Mouse (Mus musculus): ENCODE results near the gene Six5. TPM values are rescaled to one million over a fixed set of nuclear protein-coding genes. Genes with fewer than 3 reads are reported as not detected.

The Six5 gene
- polyA plus RNA-seq, 1 experiment from 2014 or later: 7.6 TPM

DNA sequence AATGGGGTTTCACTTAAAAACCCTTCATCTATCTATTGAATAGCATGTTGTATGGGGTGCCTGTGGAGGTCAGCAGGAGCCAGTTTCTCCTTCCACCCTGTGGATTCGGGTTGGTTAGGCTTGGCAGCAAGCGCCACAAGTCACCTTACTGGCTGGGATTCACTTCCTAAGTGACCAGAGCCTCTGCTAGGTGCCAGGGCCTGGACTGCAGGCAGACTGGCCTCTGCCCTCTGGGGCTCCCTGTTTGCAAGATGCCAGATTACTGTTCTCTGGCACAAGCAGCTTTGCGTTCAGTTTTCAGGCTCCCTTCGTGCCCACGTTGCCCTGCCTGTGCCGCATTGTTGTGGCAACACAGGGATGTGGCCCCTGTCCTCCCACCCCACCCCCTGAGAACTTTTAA is 30.3 kb downstream of the Six5 start:
- Histone ChIP-seq H3K4me2 (ENCODE audit: low read length) (no peak overlapping the region), H3K27ac (no peak overlapping the region), H3K36me3 (ENCODE audit: insufficient read depth, low read length) (no peaks in the 10 kb centered on the region), H3K4me1 (replicated peaks; ENCODE audit: insufficient read depth, low read length) (peaks cover 10% of the 10 kb centered on the region; the same call in 1 of the 2 replicates), H3K9ac (ENCODE audit: low read depth, low read length) (no peak overlapping the region), H3K27me3 (ENCODE audit: insufficient read depth, low read length) (no peaks in the 10 kb centered on the region), H3K4me3 (replicated peaks; ENCODE audit: low read depth, low read length) (no peak overlapping the region), H3K9me3 (replicated peaks; ENCODE audit: low read length) (no peaks in the 10 kb centered on the region)
- DNase-seq (ENCODE audit: low spot score) (no peak), ATAC-seq (replicated peaks; ENCODE audit: low FRiP score, low read depth) (no peak)
- TF ChIP-seq CTCF (IDR thresholded peaks at IDR 0.05; ENCODE audit: low read depth): no peak
- WGBS: 69% methylated on average over 6 of the region's 6 CpGs

DNA sequence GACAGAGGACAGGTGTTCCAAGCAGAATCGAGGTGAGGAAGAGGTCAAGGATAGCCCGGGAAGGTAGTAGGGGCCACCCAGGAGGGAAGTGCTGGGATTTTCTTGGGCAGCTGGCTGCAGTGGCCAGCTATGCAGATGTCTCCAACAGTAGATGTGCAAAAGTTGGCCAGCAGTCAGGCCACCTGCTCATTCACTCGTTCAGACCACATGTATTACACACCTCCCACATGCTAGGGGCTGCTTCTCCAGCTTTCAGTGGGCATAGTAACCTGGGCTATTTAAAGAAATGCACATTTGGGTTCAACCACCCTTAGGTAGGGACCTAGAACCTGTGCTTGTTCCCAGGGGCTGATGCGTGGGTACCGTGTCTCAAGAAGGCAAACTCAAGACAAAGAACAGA is 33.4 kb downstream of the Six5 start:
- no peak for TF ChIP-seq CTCF (IDR thresholded peaks at IDR 0.05; ENCODE audit: low read depth)
- no peaks in the 10 kb centered on the region for H3K36me3 ChIP-seq (ENCODE audit: insufficient read depth, low read length)
- H3K27me3 ChIP-seq (ENCODE audit: insufficient read depth, low read length): no peaks in the 10 kb centered on the region
- ATAC-seq (replicated peaks; ENCODE audit: low FRiP score, low read depth) (no peak), DNase-seq (ENCODE audit: low spot score) (no peak)
- H3K4me3 ChIP-seq (replicated peaks; ENCODE audit: low read depth, low read length): no peak overlapping the region
- no peak overlapping the region for H3K9ac ChIP-seq (ENCODE audit: low read depth, low read length)
- H3K4me1 ChIP-seq (replicated peaks; ENCODE audit: insufficient read depth, low read length): no peaks in the 10 kb centered on the region
- H3K4me2 ChIP-seq (ENCODE audit: low read length): no peak overlapping the region
- H3K9me3 ChIP-seq (replicated peaks; ENCODE audit: low read length): no peaks in the 10 kb centered on the region
- no peak overlapping the region for H3K27ac ChIP-seq
- WGBS: 81% methylated on average over 5 of the region's 5 CpGs

DNA sequence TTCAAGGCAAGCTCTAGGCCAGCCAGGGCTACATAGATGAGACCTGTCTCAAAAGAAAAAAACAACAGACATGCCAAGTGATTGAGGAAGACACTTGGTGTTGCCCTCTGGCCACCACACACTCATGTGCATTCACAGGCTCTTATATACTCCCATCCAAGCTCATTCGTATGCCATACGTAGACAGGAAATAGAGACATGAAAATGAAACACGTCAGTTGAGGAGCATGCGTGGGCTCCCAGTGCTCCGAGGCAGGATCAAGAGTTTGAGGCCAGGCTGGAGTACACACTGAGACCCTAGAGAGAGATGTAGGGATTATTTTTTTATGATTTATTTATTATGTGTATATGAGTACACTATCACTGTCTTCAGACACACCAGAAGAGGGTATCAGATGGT is 35.0 kb downstream of the Six5 start:
- no peak overlapping the region for H3K9ac ChIP-seq (ENCODE audit: low read depth, low read length)
- H3K27me3 ChIP-seq (ENCODE audit: insufficient read depth, low read length): no peaks in the 10 kb centered on the region
- ATAC-seq (replicated peaks; ENCODE audit: low FRiP score, low read depth): no peak
- 95% methylated on average over 5 of the region's 5 CpGs for WGBS
- H3K36me3 ChIP-seq (ENCODE audit: insufficient read depth, low read length): no peaks in the 10 kb centered on the region
- no peak overlapping the region for H3K27ac ChIP-seq
- no peaks in the 10 kb centered on the region for H3K9me3 ChIP-seq (replicated peaks; ENCODE audit: low read length)
- no peak overlapping the region for H3K4me2 ChIP-seq (ENCODE audit: low read length)
- TF ChIP-seq CTCF (IDR thresholded peaks at IDR 0.05; ENCODE audit: low read depth): no peak
- DNase-seq (ENCODE audit: low spot score): no peak
- H3K4me1 ChIP-seq (replicated peaks; ENCODE audit: insufficient read depth, low read length): no peaks in the 10 kb centered on the region
- H3K4me3 ChIP-seq (replicated peaks; ENCODE audit: low read depth, low read length): no peak overlapping the region

DNA sequence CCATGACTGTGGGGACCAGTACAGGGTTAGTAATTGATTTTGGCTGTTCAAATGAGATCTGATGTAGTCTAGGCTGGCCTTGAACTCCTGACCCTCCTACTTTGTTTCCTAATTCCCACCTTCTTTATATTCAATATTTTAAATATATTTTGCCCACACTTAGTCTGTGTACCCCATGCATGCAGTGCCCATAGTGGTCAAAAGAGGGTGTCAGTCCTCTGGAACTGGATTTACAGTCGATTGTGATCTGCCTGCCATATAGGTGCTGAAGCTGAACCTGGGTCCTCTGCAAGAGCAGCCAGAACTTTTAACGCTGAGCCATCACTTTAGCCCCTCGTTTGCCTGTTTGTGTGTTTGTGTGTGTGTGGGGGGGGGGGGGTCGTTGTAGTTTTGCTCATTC is 36.3 kb downstream of the Six5 start:
- Histone ChIP-seq H3K9me3 (replicated peaks; ENCODE audit: low read length) (no peaks in the 10 kb centered on the region), H3K4me2 (ENCODE audit: low read length) (peak overlapping the region; percentile 54), H3K4me1 (replicated peaks; ENCODE audit: insufficient read depth, low read length) (no peaks in the 10 kb centered on the region), H3K4me3 (replicated peaks; ENCODE audit: low read depth, low read length) (peak overlapping the region; percentile 26; the same call in 1 of the 2 replicates), H3K9ac (ENCODE audit: low read depth, low read length) (0 out of 2 replicates have a peak overlapping the region, but pooled peaks have one; percentile 24), H3K27ac (peak overlapping the region; percentile 57), H3K36me3 (ENCODE audit: insufficient read depth, low read length) (peaks cover 6% of the 10 kb centered on the region), H3K27me3 (ENCODE audit: insufficient read depth, low read length) (no peaks in the 10 kb centered on the region)
- no peak for ATAC-seq (replicated peaks; ENCODE audit: low FRiP score, low read depth)
- 19% methylated on average over 4 of the region's 4 CpGs for WGBS
- peak; percentile 37; the same call in 1 of the 2 replicates for TF ChIP-seq CTCF (IDR thresholded peaks at IDR 0.05; ENCODE audit: low read depth)
- no peak for DNase-seq (ENCODE audit: low spot score)

DNA sequence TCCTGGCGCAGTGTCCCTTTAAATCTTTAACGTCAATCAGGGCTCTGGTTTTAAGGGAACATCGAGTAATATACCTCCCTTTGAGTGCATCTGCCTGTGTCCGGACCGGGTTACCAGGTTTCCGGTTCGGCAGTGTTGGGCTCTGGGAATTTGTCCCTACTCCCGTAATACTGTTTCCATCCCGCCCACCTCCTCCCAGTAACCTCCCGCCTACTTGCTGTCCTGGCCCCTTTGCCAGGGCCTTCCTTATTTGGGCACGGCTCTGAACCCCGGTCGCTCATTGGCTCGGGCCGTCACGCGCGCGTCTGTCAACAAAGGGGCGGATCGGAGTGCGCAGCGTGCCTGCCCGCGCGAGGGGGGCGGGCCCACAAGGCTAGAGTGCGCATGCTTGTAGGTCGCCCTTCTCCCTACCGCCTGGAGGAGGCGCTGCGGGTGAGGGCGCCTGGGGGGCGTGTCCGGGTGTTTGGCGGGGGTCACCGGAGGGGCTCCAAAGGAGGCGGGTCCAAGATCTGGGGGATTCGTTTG is 37.0 kb downstream of the Six5 start:
- H3K36me3 ChIP-seq (ENCODE audit: insufficient read depth, low read length): peaks cover 12% of the 10 kb centered on the region
- DNase-seq (ENCODE audit: low spot score) (peak; percentile 100), ATAC-seq (replicated peaks; ENCODE audit: low FRiP score, low read depth) (peak; percentile 99)
- TF ChIP-seq CTCF (IDR thresholded peaks at IDR 0.05; ENCODE audit: low read depth): peak; percentile 89
- peak overlapping the region; percentile 54 for H3K4me2 ChIP-seq (ENCODE audit: low read length)
- H3K9me3 ChIP-seq (replicated peaks; ENCODE audit: low read length): no peaks in the 10 kb centered on the region
- no peaks in the 10 kb centered on the region for H3K27me3 ChIP-seq (ENCODE audit: insufficient read depth, low read length)
- peak overlapping the region; percentile 57 for H3K27ac ChIP-seq
- H3K4me3 ChIP-seq (replicated peaks; ENCODE audit: low read depth, low read length): peak overlapping the region; percentile 29
- H3K4me1 ChIP-seq (replicated peaks; ENCODE audit: insufficient read depth, low read length): no peaks in the 10 kb centered on the region
- 0 out of 2 replicates have a peak overlapping the region, but pooled peaks have one; percentile 24 for H3K9ac ChIP-seq (ENCODE audit: low read depth, low read length)
- under 1% methylated on average over 39 of the region's 39 CpGs for WGBS

DNA sequence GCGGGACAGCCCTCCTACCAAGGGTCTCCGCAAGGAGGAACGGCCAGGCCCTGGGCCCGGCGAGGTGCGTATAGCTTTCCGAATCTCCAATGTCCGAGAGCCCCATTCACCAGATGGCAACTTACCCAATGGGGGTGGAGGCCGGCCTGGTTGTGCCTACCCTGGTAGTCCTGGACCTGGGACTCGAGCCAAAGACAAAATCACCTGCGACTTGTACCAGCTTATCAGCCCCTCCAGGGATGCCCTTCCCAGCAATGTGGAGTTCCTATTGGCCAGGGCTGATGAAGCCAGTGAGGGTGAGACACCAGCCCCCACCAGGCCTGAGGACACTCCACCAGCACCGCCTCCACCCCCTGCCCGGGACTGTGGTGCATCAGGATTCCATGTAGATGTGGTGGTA is 41.8 kb downstream of the Six5 start:
- Histone ChIP-seq H3K27ac (no peak overlapping the region), H3K36me3 (ENCODE audit: insufficient read depth, low read length) (peaks cover 46% of the 10 kb centered on the region), H3K27me3 (ENCODE audit: insufficient read depth, low read length) (no peaks in the 10 kb centered on the region), H3K9me3 (replicated peaks; ENCODE audit: low read length) (no peaks in the 10 kb centered on the region), H3K4me2 (ENCODE audit: low read length) (no peak overlapping the region), H3K4me1 (replicated peaks; ENCODE audit: insufficient read depth, low read length) (no peaks in the 10 kb centered on the region), H3K4me3 (replicated peaks; ENCODE audit: low read depth, low read length) (no peak overlapping the region), H3K9ac (ENCODE audit: low read depth, low read length) (no peak overlapping the region)
- 91% methylated on average over 13 of the region's 13 CpGs for WGBS
- DNase-seq (ENCODE audit: low spot score) (no peak), ATAC-seq (replicated peaks; ENCODE audit: low FRiP score, low read depth) (no peak)
- no peak for TF ChIP-seq CTCF (IDR thresholded peaks at IDR 0.05; ENCODE audit: low read depth)
